Mouse (Mus musculus) embryonic facial prominence, embryonic 15.5 days (tissue): ENCODE results near the gene Mob3a. TPM values are rescaled to one million over a fixed set of nuclear protein-coding genes. Genes with fewer than 3 reads are reported as not detected.
"Not testable (repeated sequence)": the region's sequence is repeated elsewhere in the genome, so short reads cannot be mapped to it uniquely, and the experiment has no call there.

Source experiments
- ATAC-seq: fragments of 200-750 bp; cut with Nextera tagmentation; 2 replicates; pipeline ENCODE4 v1.8.0; 2017; ENCODE audit warnings: low read depth, moderate TSS enrichment; ENCODE audit not compliant: insufficient number of reproducible peaks, low FRiP score, low TSS enrichment
- H3K27ac ChIP-seq: fragments of 300-500 bp; sonication (generic); replicated peaks from 2 replicates; pipeline ENCODE4 v1.5.1; 2015; ENCODE audit warnings: mild to moderate bottlenecking, inconsistent platforms
- H3K27me3 ChIP-seq: fragments of 300-500 bp; sonication (generic); 2 replicates; pipeline ENCODE4 v1.6.1; 2015; ENCODE audit warnings: inconsistent platforms
- H3K36me3 ChIP-seq: fragments of 300-500 bp; sonication (generic); 2 replicates; pipeline ENCODE4 v1.6.1; 2015; ENCODE audit warnings: mild to moderate bottlenecking, inconsistent platforms
- H3K4me1 ChIP-seq: fragments of 300-500 bp; sonication (generic); 2 replicates; pipeline ENCODE4 v1.6.1; 2015; ENCODE audit warnings: inconsistent platforms
- H3K4me2 ChIP-seq: fragments of 300-500 bp; sonication (generic); replicated peaks from 2 replicates; pipeline ENCODE4 v1.6.1; 2015; ENCODE audit warnings: mild to moderate bottlenecking, inconsistent platforms
- H3K4me3 ChIP-seq: fragments of 300-500 bp; sonication (generic); replicated peaks from 2 replicates; pipeline ENCODE4 v1.5.1; 2015; ENCODE audit warnings: mild to moderate bottlenecking, inconsistent platforms
- H3K9ac ChIP-seq: fragments of 300-500 bp; sonication (generic); 2 replicates; pipeline ENCODE4 v1.6.1; 2015; ENCODE audit warnings: inconsistent platforms
- H3K9me3 ChIP-seq: fragments of 300-500 bp; sonication (generic); replicated peaks from 2 replicates; pipeline ENCODE4 v1.6.1; 2016; ENCODE audit warnings: inconsistent platforms
- WGBS: fragments of 180-500 bp; shearing (Covaris S2); methylation state at CpG from one replicate; pipeline ENCODE4 v1.1.7; 2015; 5-methylcytosine and 5-hydroxymethylcytosine counted together
- polyA plus RNA-seq: library from polyadenylated mRNA; unstranded; fragments of >200 nt; fragmentation: Nextera tagmentation; extraction: Ambion mirVana; gene quantifications from 2 replicates; pipeline ENCODE4 v1.2.1, GENCODE M21; 2015

Gene Mob3a
- polyA plus RNA-seq, 1 experiment from 2014 or later = 51.8 TPM

- Histone ChIP-seq H3K4me1 (peaks cover 43% of the 10 kb centered on the region), H3K9ac (no peak overlapping the region), H3K4me2 (no peak overlapping the region), H3K4me3 (no peak overlapping the region), H3K9me3 (no peaks in the 10 kb centered on the region), H3K27me3 (no peaks in the 10 kb centered on the region), H3K27ac (peak overlapping the region; percentile 19; the same call in 1 of the 2 replicates), H3K36me3 (no peaks in the 10 kb centered on the region)
- ATAC-seq = no peak
- 81% methylated on average over 14 of the region's 14 CpGs for WGBS
These were observed 43.5 kb downstream of the Mob3a start for GRCm38 (mm10) chr10:80658194-80658840.

- ATAC-seq = no peak
- Histone ChIP-seq H3K4me1 (peaks cover 43% of the 10 kb centered on the region), H3K9me3 (no peaks in the 10 kb centered on the region), H3K4me2 (peak within 1 kb of the TSS; percentile 81), H3K4me3 (peak within 1 kb of the TSS; percentile 69), H3K27me3 (no peaks in the 10 kb centered on the region), H3K9ac (peak within 1 kb of the TSS; percentile 69), H3K36me3 (0 out of 2 replicates have a peak, but pooled peaks cover 3% of the 10 kb centered on the region), H3K27ac (peak within 1 kb of the TSS; percentile 91)
- WGBS = 20% methylated on average over 15 of the region's 15 CpGs
These were observed 44.7 kb downstream of the Mob3a start, which contains the start of gene Btbd2 for GRCm38 (mm10) chr10:80656863-80657623. Gene Btbd2 (minus strand): TSS chr10:80657071.

- Histone ChIP-seq H3K9me3 (no peaks in the 10 kb centered on the region), H3K4me3 (peak overlapping the region; percentile 69), H3K27ac (peak overlapping the region; percentile 91), H3K9ac (peak overlapping the region; percentile 69), H3K4me2 (peak overlapping the region; percentile 81), H3K4me1 (peaks cover 43% of the 10 kb centered on the region), H3K27me3 (no peaks in the 10 kb centered on the region), H3K36me3 (0 out of 2 replicates have a peak, but pooled peaks cover 4% of the 10 kb centered on the region)
- peak; percentile 91 for ATAC-seq
- WGBS = under 1% methylated on average over 72 of the region's 72 CpGs
These were observed 45.5 kb downstream of the Mob3a start for GRCm38 (mm10) chr10:80656130-80656862.

GRCm38 (mm10) chr10:80655406-80656129 lies 46.2 kb downstream of the Mob3a start:
- H3K27ac ChIP-seq = peak overlapping the region; percentile 63; the same call in 1 of the 2 replicates
- peak overlapping the region; percentile 81 for H3K4me2 ChIP-seq
- peak overlapping the region; percentile 69 for H3K9ac ChIP-seq
- ATAC-seq = peak; percentile 21
- H3K9me3 ChIP-seq = no peaks in the 10 kb centered on the region
- H3K36me3 ChIP-seq = 0 out of 2 replicates have a peak, but pooled peaks cover 4% of the 10 kb centered on the region
- 3% methylated on average over 12 of the region's 12 CpGs for WGBS
- no peaks in the 10 kb centered on the region for H3K27me3 ChIP-seq
- H3K4me3 ChIP-seq = peak overlapping the region; percentile 69
- peaks cover 43% of the 10 kb centered on the region for H3K4me1 ChIP-seq

GRCm38 (mm10) chr10:80654866-80655265 lies 46.9 kb downstream of the Mob3a start:
- Histone ChIP-seq H3K9me3 (no peaks in the 10 kb centered on the region), H3K36me3 (0 out of 2 replicates have a peak, but pooled peaks cover 4% of the 10 kb centered on the region), H3K4me1 (peaks cover 43% of the 10 kb centered on the region), H3K4me2 (peak overlapping the region; percentile 81), H3K9ac (0 out of 2 replicates have a peak overlapping the region, but pooled peaks have one; percentile 69), H3K27me3 (no peaks in the 10 kb centered on the region), H3K4me3 (peak overlapping the region; percentile 69), H3K27ac (no peak overlapping the region)
- 81% methylated on average over 6 of the region's 6 CpGs for WGBS
- no peak for ATAC-seq

- H3K9ac ChIP-seq = no peak overlapping the region
- H3K36me3 ChIP-seq = peaks cover 13% of the 10 kb centered on the region; the same call in 1 of the 2 replicates
- no peak overlapping the region for H3K27ac ChIP-seq
- H3K4me1 ChIP-seq = peaks cover 36% of the 10 kb centered on the region
- WGBS = 89% methylated on average over 6 of the region's 6 CpGs
- H3K9me3 ChIP-seq = no peaks in the 10 kb centered on the region
- H3K27me3 ChIP-seq = no peaks in the 10 kb centered on the region
- ATAC-seq = no peak
- H3K4me2 ChIP-seq = no peak overlapping the region
- no peak overlapping the region for H3K4me3 ChIP-seq
These were observed 48.5 kb downstream of the Mob3a start for GRCm38 (mm10) chr10:80653156-80653720.

- peaks cover 38% of the 10 kb centered on the region for H3K36me3 ChIP-seq
- H3K4me2 ChIP-seq = no peak overlapping the region
- ATAC-seq = no peak
- 95% methylated on average over 10 of the region's 10 CpGs for WGBS
- H3K27me3 ChIP-seq = no peaks in the 10 kb centered on the region
- H3K9ac ChIP-seq = no peak overlapping the region
- no peak overlapping the region for H3K4me3 ChIP-seq
- no peaks in the 10 kb centered on the region for H3K9me3 ChIP-seq
- H3K4me1 ChIP-seq = peaks cover 24% of the 10 kb centered on the region
- no peak overlapping the region for H3K27ac ChIP-seq
These were observed 51.4 kb downstream of the Mob3a start for GRCm38 (mm10) chr10:80650392-80650791.

- ATAC-seq, H3K9ac ChIP-seq, H3K4me2 ChIP-seq, H3K4me3 ChIP-seq, H3K9me3 ChIP-seq, H3K27ac ChIP-seq, H3K27me3 ChIP-seq: not testable (repeated sequence)
- H3K36me3 ChIP-seq = peaks cover 43% of the 10 kb centered on the region
- WGBS = 89% methylated on average over 6 of the region's 6 CpGs
- H3K4me1 ChIP-seq = peaks cover 19% of the 10 kb centered on the region
These were observed 51.9 kb downstream of the Mob3a start for GRCm38 (mm10) chr10:80649910-80650309.

- WGBS = 93% methylated on average over 10 of the region's 10 CpGs
- no peak overlapping the region for H3K4me2 ChIP-seq
- H3K9me3 ChIP-seq = no peaks in the 10 kb centered on the region
- H3K27me3 ChIP-seq = no peaks in the 10 kb centered on the region
- H3K4me3 ChIP-seq = no peak overlapping the region
- no peak for ATAC-seq
- H3K36me3 ChIP-seq = peaks cover 68% of the 10 kb centered on the region
- peaks cover 3% of the 10 kb centered on the region; the same call in 1 of the 2 replicates for H3K4me1 ChIP-seq
- H3K9ac ChIP-seq = no peak overlapping the region
- no peak overlapping the region for H3K27ac ChIP-seq
These were observed 54.8 kb downstream of the Mob3a start for GRCm38 (mm10) chr10:80646936-80647335.

GRCm38 (mm10) chr10:80635345-80635744 lies 66.4 kb downstream of the Mob3a start:
- Histone ChIP-seq H3K4me3 (no peak overlapping the region), H3K36me3 (peaks cover 65% of the 10 kb centered on the region), H3K4me2 (no peak overlapping the region), H3K27me3 (no peaks in the 10 kb centered on the region), H3K9me3 (no peaks in the 10 kb centered on the region), H3K27ac (no peak overlapping the region), H3K4me1 (no peaks in the 10 kb centered on the region), H3K9ac (no peak overlapping the region)
- no peak for ATAC-seq
- 74% methylated on average over 6 of the region's 6 CpGs for WGBS
